Mouse (Mus musculus): ENCODE data around the gene Cldn11.
"Not testable (repeated sequence)": the region's sequence is repeated elsewhere in the genome, so short reads cannot be mapped to it uniquely, and the experiment has no call there.

Gene Cldn11

GRCm38 (mm10) chr3:31149706-31150105 lies at the start of gene Cldn11:
Gene Cldn11, plus strand, starts transcription at chr3:31149920.
- peak; percentile 32 to 72 for DNase-seq

GRCm38 (mm10) chr3:31100026-31100425 lies 49.7 kb upstream of the Cldn11 start:
- DNase-seq: no peak

- DNase-seq: no peak
These were observed 48.9 kb upstream of the Cldn11 start for GRCm38 (mm10) chr3:31100802-31101201.

GRCm38 (mm10) chr3:31104936-31105335 lies 44.8 kb upstream of the Cldn11 start:
- no peak for DNase-seq

- DNase-seq: no peak
These were observed 43.1 kb upstream of the Cldn11 start for GRCm38 (mm10) chr3:31106597-31106996.

- no peak for DNase-seq
These were observed 42.0 kb upstream of the Cldn11 start for GRCm38 (mm10) chr3:31107674-31108073.

- DNase-seq: no peak
These were observed 40.6 kb upstream of the Cldn11 start for GRCm38 (mm10) chr3:31109108-31109507.

GRCm38 (mm10) chr3:31123098-31123497 lies 26.6 kb upstream of the Cldn11 start:
- no peak for DNase-seq

- DNase-seq: no peak
These were observed 23.4 kb upstream of the Cldn11 start for GRCm38 (mm10) chr3:31126303-31126702.

- peak; percentile 30 to 62 for DNase-seq
These were observed 22.9 kb upstream of the Cldn11 start for GRCm38 (mm10) chr3:31126848-31127247.

GRCm38 (mm10) chr3:31129766-31130165 lies 20.0 kb upstream of the Cldn11 start:
- DNase-seq: no peak

GRCm38 (mm10) chr3:31133664-31134063 lies 16.1 kb upstream of the Cldn11 start:
- no peak for DNase-seq

GRCm38 (mm10) chr3:31134246-31134645 lies 15.5 kb upstream of the Cldn11 start:
- DNase-seq: no peak

- DNase-seq: no peak
These were observed 15.0 kb upstream of the Cldn11 start for GRCm38 (mm10) chr3:31134696-31135095.

- not testable (repeated sequence) for DNase-seq
These were observed 13.1 kb upstream of the Cldn11 start for GRCm38 (mm10) chr3:31136591-31136990.

GRCm38 (mm10) chr3:31138454-31139424 lies 11.0 kb upstream of the Cldn11 start:
- peak; percentile 61 to 87 for DNase-seq

GRCm38 (mm10) chr3:31141621-31142020 lies 8.1 kb upstream of the Cldn11 start:
- no peak for DNase-seq

GRCm38 (mm10) chr3:31145222-31145621 lies 4.5 kb upstream of the Cldn11 start:
- not testable (repeated sequence) for DNase-seq

GRCm38 (mm10) chr3:31145641-31146290 lies 4.0 kb upstream of the Cldn11 start:
- peak; percentile 76 to 84 for DNase-seq

GRCm38 (mm10) chr3:31148595-31148994 lies 1.1 kb upstream of the Cldn11 start:
- DNase-seq: no peak

GRCm38 (mm10) chr3:31152108-31152507 lies 2.4 kb downstream of the Cldn11 start:
- peak; percentile 16 to 50 for DNase-seq

- DNase-seq: no peak
These were observed 6.4 kb downstream of the Cldn11 start for GRCm38 (mm10) chr3:31156126-31156525.

- peak in 1 of 2 experiments; percentile 19 for DNase-seq
These were observed 8.1 kb downstream of the Cldn11 start for GRCm38 (mm10) chr3:31157776-31158175.

GRCm38 (mm10) chr3:31160046-31160445 lies 10.3 kb downstream of the Cldn11 start:
- no peak for DNase-seq
